Mouse (Mus musculus) stomach, embryonic 15.5 days (tissue): Measurements from ENCODE around the gene Eif1b. TPM values are rescaled to one million over a fixed set of nuclear protein-coding genes. Genes with fewer than 3 reads are reported as not detected.
A peak's percentile ranks its signal among the peaks of the same experiment; 100 is the strongest.

Experiments
- ATAC-seq: fragments of 200-750 bp; cut with Nextera tagmentation; 2 replicates; pipeline ENCODE4 v1.8.0; 2017; ENCODE audit warnings: low read depth, moderate number of reproducible peaks, moderate TSS enrichment; ENCODE audit not compliant: insufficient read depth, low FRiP score
- H3K27ac ChIP-seq: fragments of 300-500 bp; sonication (generic); 2 replicates; pipeline ENCODE4 v1.5.1; 2015; ENCODE audit warnings: mild to moderate bottlenecking, inconsistent platforms
- H3K27me3 ChIP-seq: fragments of 300-500 bp; sonication (generic); replicated peaks from 2 replicates; pipeline ENCODE4 v1.6.1; 2015; ENCODE audit warnings: inconsistent platforms
- H3K36me3 ChIP-seq: fragments of 300-500 bp; sonication (generic); 2 replicates; pipeline ENCODE4 v1.6.1; 2015; ENCODE audit warnings: inconsistent platforms
- H3K4me1 ChIP-seq: fragments of 300-500 bp; sonication (generic); 2 replicates; pipeline ENCODE4 v1.6.1; 2015; ENCODE audit warnings: inconsistent platforms
- H3K4me2 ChIP-seq: fragments of 300-500 bp; sonication (generic); 2 replicates; pipeline ENCODE4 v1.6.1; 2015; ENCODE audit warnings: mild to moderate bottlenecking, inconsistent platforms
- H3K4me3 ChIP-seq: fragments of 300-500 bp; sonication (generic); replicated peaks from 2 replicates; pipeline ENCODE4 v1.5.1; 2015; ENCODE audit warnings: inconsistent platforms
- H3K9ac ChIP-seq: fragments of 300-500 bp; sonication (generic); 2 replicates; pipeline ENCODE4 v1.6.1; 2015; ENCODE audit warnings: inconsistent platforms
- H3K9me3 ChIP-seq: fragments of 300-500 bp; sonication (generic); 2 replicates; pipeline ENCODE4 v1.6.1; 2016; ENCODE audit warnings: inconsistent platforms
- WGBS: fragments of 180-500 bp; shearing (Covaris S2); methylation state at CpG from one replicate; pipeline ENCODE4 v1.1.7; 2015; 5-methylcytosine and 5-hydroxymethylcytosine counted together
- polyA plus RNA-seq: library from polyadenylated mRNA; unstranded; fragments of >200 nt; fragmentation: Nextera tagmentation; extraction: Ambion mirVana; gene quantifications from 2 replicates; pipeline ENCODE4 v1.2.1, GENCODE M21; 2015

The Eif1b gene
- polyA plus RNA-seq, 1 experiment from 2014 or later = 162 TPM

GRCm38 (mm10) chr9:120493781-120494180 is 1.7 kb downstream of the Eif1b start:
- H3K4me1 ChIP-seq = peaks cover 19% of the 10 kb centered on the region
- H3K9ac ChIP-seq = peak overlapping the region; percentile 50; the same call in 1 of the 2 replicates
- H3K9me3 ChIP-seq = no peaks in the 10 kb centered on the region
- no peaks in the 10 kb centered on the region for H3K27me3 ChIP-seq
- peak overlapping the region; percentile 99 for H3K4me3 ChIP-seq
- H3K4me2 ChIP-seq = peak overlapping the region; percentile 71
- H3K36me3 ChIP-seq = peaks cover 17% of the 10 kb centered on the region
- no peak for ATAC-seq
- no peak overlapping the region for H3K27ac ChIP-seq
- 61% methylated on average over 12 of the region's 12 CpGs for WGBS

- H3K4me1 ChIP-seq = peaks cover 19% of the 10 kb centered on the region
- peak; percentile 36; the same call in 1 of the 2 replicates for ATAC-seq
- H3K27me3 ChIP-seq = no peaks in the 10 kb centered on the region
- H3K36me3 ChIP-seq = peaks cover 17% of the 10 kb centered on the region
- H3K4me2 ChIP-seq = no peak overlapping the region
- H3K27ac ChIP-seq = no peak overlapping the region
- H3K4me3 ChIP-seq = no peak overlapping the region
- H3K9me3 ChIP-seq = no peaks in the 10 kb centered on the region
- 3% methylated on average over 3 of the region's 3 CpGs for WGBS
- H3K9ac ChIP-seq = no peak overlapping the region
Measured at GRCm38 (mm10) chr9:120496691-120497090, 4.7 kb downstream of the Eif1b start.

GRCm38 (mm10) chr9:120497983-120498382 is 6.0 kb downstream of the Eif1b start:
- Histone ChIP-seq H3K4me2 (no peak overlapping the region), H3K9me3 (no peaks in the 10 kb centered on the region), H3K27ac (no peak overlapping the region), H3K36me3 (peaks cover 17% of the 10 kb centered on the region), H3K4me1 (peaks cover 19% of the 10 kb centered on the region), H3K9ac (no peak overlapping the region), H3K27me3 (no peaks in the 10 kb centered on the region), H3K4me3 (no peak overlapping the region)
- 89% methylated on average over 5 of the region's 5 CpGs for WGBS
- ATAC-seq = no peak

GRCm38 (mm10) chr9:120501191-120501902 is 9.3 kb downstream of the Eif1b start:
- no peaks in the 10 kb centered on the region for H3K9me3 ChIP-seq
- no peak overlapping the region for H3K27ac ChIP-seq
- no peak overlapping the region for H3K9ac ChIP-seq
- H3K4me2 ChIP-seq = no peak overlapping the region
- H3K4me1 ChIP-seq = 0 out of 2 replicates have a peak, but pooled peaks cover 6% of the 10 kb centered on the region
- 0 out of 2 replicates have a peak, but pooled peaks have one; percentile 14 for ATAC-seq
- H3K36me3 ChIP-seq = no peaks in the 10 kb centered on the region
- WGBS = 33% methylated on average over 10 of the region's 10 CpGs
- no peaks in the 10 kb centered on the region for H3K27me3 ChIP-seq
- no peak overlapping the region for H3K4me3 ChIP-seq

GRCm38 (mm10) chr9:120502013-120502412 is 10.0 kb downstream of the Eif1b start:
- Histone ChIP-seq H3K36me3 (no peaks in the 10 kb centered on the region), H3K4me2 (no peak overlapping the region), H3K9ac (no peak overlapping the region), H3K27ac (no peak overlapping the region), H3K9me3 (no peaks in the 10 kb centered on the region), H3K27me3 (no peaks in the 10 kb centered on the region), H3K4me1 (0 out of 2 replicates have a peak, but pooled peaks cover 4% of the 10 kb centered on the region), H3K4me3 (no peak overlapping the region)
- no peak for ATAC-seq
- 9% methylated on average over 8 of the region's 8 CpGs for WGBS

- 84% methylated on average over 2 of the region's 2 CpGs for WGBS
- Histone ChIP-seq H3K4me3 (no peak overlapping the region), H3K36me3 (no peaks in the 10 kb centered on the region), H3K9ac (no peak overlapping the region), H3K4me2 (no peak overlapping the region), H3K27me3 (no peaks in the 10 kb centered on the region), H3K9me3 (no peaks in the 10 kb centered on the region), H3K27ac (no peak overlapping the region), H3K4me1 (no peaks in the 10 kb centered on the region)
- no peak for ATAC-seq
Measured at GRCm38 (mm10) chr9:120504423-120504822, 12.4 kb downstream of the Eif1b start.

- no peaks in the 10 kb centered on the region for H3K27me3 ChIP-seq
- H3K4me3 ChIP-seq = no peak overlapping the region
- WGBS = 71% methylated on average over 3 of the region's 3 CpGs
- no peak overlapping the region for H3K9ac ChIP-seq
- no peak for ATAC-seq
- H3K4me2 ChIP-seq = no peak overlapping the region
- H3K27ac ChIP-seq = no peak overlapping the region
- H3K4me1 ChIP-seq = no peaks in the 10 kb centered on the region
- H3K9me3 ChIP-seq = no peaks in the 10 kb centered on the region
- H3K36me3 ChIP-seq = no peaks in the 10 kb centered on the region
Measured at GRCm38 (mm10) chr9:120511781-120512180, 19.7 kb downstream of the Eif1b start.

- no peak for ATAC-seq
- 65% methylated on average over 8 of the region's 8 CpGs for WGBS
Measured at GRCm38 (mm10) chr9:120516720-120517119, 24.7 kb downstream of the Eif1b start.

GRCm38 (mm10) chr9:120518946-120519345 is 26.9 kb downstream of the Eif1b start:
- ATAC-seq = no peak
- no peak overlapping the region for H3K4me2 ChIP-seq
- no peaks in the 10 kb centered on the region for H3K36me3 ChIP-seq
- no peaks in the 10 kb centered on the region; the same call in 1 of the 2 replicates for H3K27me3 ChIP-seq
- no peak overlapping the region for H3K4me3 ChIP-seq
- H3K27ac ChIP-seq = no peak overlapping the region
- no peaks in the 10 kb centered on the region for H3K9me3 ChIP-seq
- 71% methylated on average over 3 of the region's 3 CpGs for WGBS
- no peaks in the 10 kb centered on the region for H3K4me1 ChIP-seq
- H3K9ac ChIP-seq = no peak overlapping the region

More at GRCm38 (mm10) chr9:120516720-120517119, 24.7 kb downstream of the Eif1b start:
- Histone ChIP-seq H3K27me3 (no peaks in the 10 kb centered on the region; the same call in 1 of the 2 replicates), H3K36me3 (no peaks in the 10 kb centered on the region), H3K9ac (no peak overlapping the region), H3K4me3 (no peak overlapping the region), H3K27ac (no peak overlapping the region), H3K9me3 (no peaks in the 10 kb centered on the region), H3K4me2 (no peak overlapping the region), H3K4me1 (no peaks in the 10 kb centered on the region)

- H3K4me3 ChIP-seq = no peak overlapping the region
- H3K27me3 ChIP-seq = no peaks in the 10 kb centered on the region; the same call in 1 of the 2 replicates
- no peak overlapping the region for H3K4me2 ChIP-seq
- no peak overlapping the region for H3K27ac ChIP-seq
- H3K36me3 ChIP-seq = no peaks in the 10 kb centered on the region
- 42% methylated on average over 19 of the region's 19 CpGs for WGBS
- ATAC-seq = no peak
- no peaks in the 10 kb centered on the region for H3K4me1 ChIP-seq
- no peaks in the 10 kb centered on the region for H3K9me3 ChIP-seq
- no peak overlapping the region for H3K9ac ChIP-seq
Measured at GRCm38 (mm10) chr9:120519469-120520125, 27.6 kb downstream of the Eif1b start.

- ATAC-seq = no peak
- Histone ChIP-seq H3K9me3 (no peaks in the 10 kb centered on the region), H3K27me3 (no peaks in the 10 kb centered on the region; the same call in 1 of the 2 replicates), H3K9ac (no peak overlapping the region), H3K4me1 (no peaks in the 10 kb centered on the region), H3K4me3 (no peak overlapping the region), H3K36me3 (no peaks in the 10 kb centered on the region), H3K27ac (no peak overlapping the region), H3K4me2 (no peak overlapping the region)
- 69% methylated on average over 1 of the region's 1 CpGs for WGBS
Measured at GRCm38 (mm10) chr9:120521161-120521560, 29.1 kb downstream of the Eif1b start.

- Histone ChIP-seq H3K27ac (0 out of 2 replicates have a peak overlapping the region, but pooled peaks have one; percentile 26), H3K27me3 (no peaks in the 10 kb centered on the region), H3K4me3 (no peak overlapping the region), H3K4me2 (no peak overlapping the region), H3K4me1 (no peaks in the 10 kb centered on the region), H3K36me3 (no peaks in the 10 kb centered on the region), H3K9me3 (no peaks in the 10 kb centered on the region), H3K9ac (no peak overlapping the region)
- no peak; the same call in 1 of the 2 replicates for ATAC-seq
- WGBS = 64% methylated on average over 4 of the region's 4 CpGs
Measured at GRCm38 (mm10) chr9:120527270-120527669, 35.2 kb downstream of the Eif1b start.
